Mouse (Mus musculus): Measurements from ENCODE around the gene Fam193b.
"Not testable (repeated sequence)": the region's sequence is repeated elsewhere in the genome, so short reads cannot be mapped to it uniquely, and the experiment has no call there.

Gene Fam193b

GRCm38 (mm10) chr13:55573432-55573831 is 2.5 kb upstream of the Fam193b start, which contains the start of gene Tmed9:
Gene Tmed9 (plus strand): TSS chr13:55573732.
- in situ Hi-C loops (cut with MboI, MseI), result no loop called here

GRCm38 (mm10) chr13:55571977-55572376 is 1.1 kb upstream of the Fam193b start:
- in situ Hi-C loops (cut with MboI, MseI), result no loop called here

- in situ Hi-C loops (cut with MboI, MseI), result no loop called here
Observed at GRCm38 (mm10) chr13:55570286-55570973, 490 bp downstream of the Fam193b start.

GRCm38 (mm10) chr13:55569726-55570285 is 1.1 kb downstream of the Fam193b start:
- in situ Hi-C loops (cut with MboI, MseI), result no loop called here

GRCm38 (mm10) chr13:55568524-55568923 is 2.4 kb downstream of the Fam193b start:
- in situ Hi-C loops (cut with MboI, MseI), result not testable (repeated sequence)

- in situ Hi-C loops (cut with MboI, MseI), result no loop called here
Observed at GRCm38 (mm10) chr13:55567949-55568348, 3.0 kb downstream of the Fam193b start.

GRCm38 (mm10) chr13:55567001-55567400 is 3.9 kb downstream of the Fam193b start:
- in situ Hi-C loops (cut with MboI, MseI), result no loop called here

- in situ Hi-C loops (cut with MboI, MseI), result no loop called here
Observed at GRCm38 (mm10) chr13:55563266-55563879, 7.5 kb downstream of the Fam193b start.

- in situ Hi-C loops (cut with MboI, MseI), result no loop called here
Observed at GRCm38 (mm10) chr13:55557499-55557898, 13.4 kb downstream of the Fam193b start.

GRCm38 (mm10) chr13:55555921-55556320 is 15.0 kb downstream of the Fam193b start:
- in situ Hi-C loops (cut with MboI, MseI), result no loop called here

- in situ Hi-C loops (cut with MboI, MseI), result no loop called here
Observed at GRCm38 (mm10) chr13:55549061-55549460, 21.9 kb downstream of the Fam193b start.

GRCm38 (mm10) chr13:55548426-55548825 is 22.5 kb downstream of the Fam193b start:
- in situ Hi-C loops (cut with MboI, MseI), result no loop called here

- in situ Hi-C loops (cut with MboI, MseI), result no loop called here
Observed at GRCm38 (mm10) chr13:55547916-55548315, 23.0 kb downstream of the Fam193b start.

- in situ Hi-C loops (cut with MboI, MseI), result no loop called here
Observed at GRCm38 (mm10) chr13:55544792-55545191, 26.1 kb downstream of the Fam193b start.

- in situ Hi-C loops (cut with MboI, MseI), result no loop called here
Observed at GRCm38 (mm10) chr13:55543447-55543846, 27.5 kb downstream of the Fam193b start.

GRCm38 (mm10) chr13:55542891-55543290 is 28.0 kb downstream of the Fam193b start:
- in situ Hi-C loops (cut with MboI, MseI), result no loop called here

GRCm38 (mm10) chr13:55540933-55541332 is 30.0 kb downstream of the Fam193b start:
- in situ Hi-C loops (cut with MboI, MseI), result no loop called here

GRCm38 (mm10) chr13:55536194-55537175 is 34.4 kb downstream of the Fam193b start, which contains the start of gene Ddx41:
Gene Ddx41 (minus strand): TSS chr13:55536658.
- in situ Hi-C loops (cut with MboI, MseI), result loop anchor here (10.0 kb wide), 1 partner anchor 332 kb away; the partner anchor contains the start of gene Nsd1

GRCm38 (mm10) chr13:55535796-55536193 is 35.1 kb downstream of the Fam193b start:
- in situ Hi-C loops (cut with MboI, MseI), result loop anchor here (10.0 kb wide), 1 partner anchor 331 kb away; the partner anchor contains the start of gene Nsd1

GRCm38 (mm10) chr13:55535191-55535590 is 35.7 kb downstream of the Fam193b start:
- in situ Hi-C loops (cut with MboI, MseI), result loop anchor here (10.0 kb wide), 1 partner anchor 330 kb away; the partner anchor contains the start of gene Nsd1

- in situ Hi-C loops (cut with MboI, MseI), result no loop called here
Observed at GRCm38 (mm10) chr13:55529198-55529915, 41.6 kb downstream of the Fam193b start, which contains the start of gene Dok3. Gene Dok3 (minus strand): TSS chr13:55529296.
